Mouse (Mus musculus) CH12.LX (cell line): ENCODE results near the gene B4galnt3. TPM values are rescaled to one million over a fixed set of nuclear protein-coding genes. Genes with fewer than 3 reads are reported as not detected.

ENCODE experiments used
- DNase-seq: peaks from one replicate; pipeline ENCODE4 v3.0.0-alpha.2; 2013; ENCODE audit errors: extremely low read depth
- H3K27ac ChIP-seq: 2 replicates; pipeline ENCODE4 v1.5.1; 2012; ENCODE audit warnings: low read depth, mild to moderate bottlenecking, control low read depth, moderate library complexity; ENCODE audit not compliant: insufficient read depth
- H3K27me3 ChIP-seq: replicated peaks from 2 replicates; pipeline ENCODE3; 2012; ENCODE audit warnings: inconsistent platforms
- H3K36me3 ChIP-seq, 2 experiments: replicated peaks in 1 of 2; 2 replicates each; pipeline versions ENCODE3 to v1.6.1; 2012; ENCODE audit warnings: inconsistent platforms in 1 of 2, low read length in 1 of 2, mild to moderate bottlenecking in 1 of 2, mixed read lengths in 1 of 2, moderate library complexity in 1 of 2; ENCODE audit not compliant: control insufficient read depth in 1 of 2, insufficient read depth in 1 of 2
- H3K4me1 ChIP-seq, 2 experiments: 2 replicates each; pipeline ENCODE4 v1.6.1; 2012; ENCODE audit warnings: inconsistent platforms in 1 of 2, moderate library complexity in 1 of 2; ENCODE audit not compliant: insufficient read depth in 2 of 2, control insufficient read depth in 1 of 2
- H3K4me2 ChIP-seq: 2 replicates; pipeline ENCODE4 v1.6.1; 2012; ENCODE audit warnings: low read depth, mild to moderate bottlenecking, control low read depth; ENCODE audit not compliant: poor library complexity, insufficient read depth, severe bottlenecking
- H3K4me3 ChIP-seq, 3 experiments: fragments of 150-350 bp in 1 of 3; sonication (generic) in 1 of 3; replicated peaks in 1 of 3; 2 replicates each; pipeline versions ENCODE3 to v1.5.1; 2011 to 2012; ENCODE audit warnings: low read depth in 2 of 3, low read length in 2 of 3, mild to moderate bottlenecking in 2 of 3, moderate library complexity in 2 of 3, control low read depth in 1 of 3, improper control_type of control experiment in 1 of 3, inconsistent platforms in 1 of 3, mixed read lengths in 1 of 3; ENCODE audit not compliant: poor library complexity in 1 of 3
- H3K79me2 ChIP-seq: replicated peaks from 2 replicates; pipeline ENCODE4 v1.6.1; 2012; ENCODE audit warnings: mild to moderate bottlenecking, moderate library complexity; ENCODE audit not compliant: control insufficient read depth, poor library complexity, insufficient read depth, severe bottlenecking; ENCODE audit errors: extremely low read depth
- H3K9ac ChIP-seq: 2 replicates; pipeline ENCODE4 v1.6.1; 2012; ENCODE audit warnings: low read depth, mild to moderate bottlenecking, control low read depth, moderate library complexity; ENCODE audit not compliant: insufficient read depth
- H3K9me3 ChIP-seq: replicated peaks from 2 replicates; pipeline ENCODE3; 2012; ENCODE audit warnings: low read length, inconsistent platforms, mixed read lengths
- BHLHE40 ChIP-seq: IDR thresholded peaks from 2 replicates; pipeline ENCODE4 v1.6.1; 2011; ENCODE audit warnings: mild to moderate bottlenecking, low read depth, low read length, improper control_type of control experiment
- CHD1 ChIP-seq: IDR thresholded peaks from 2 replicates; pipeline ENCODE4 v1.6.1; 2012; ENCODE audit warnings: low read depth, low read length, improper control_type of control experiment, inconsistent platforms
- CHD2 ChIP-seq: IDR thresholded peaks from 2 replicates; pipeline ENCODE4 v1.6.1; 2011; ENCODE audit warnings: low read length, improper control_type of control experiment
- CTCF ChIP-seq, 2 experiments: IDR thresholded peaks in 1 of 2; conservative IDR thresholded peaks in 1 of 2; 2 replicates each; pipeline ENCODE4 v1.5.1; 2011 to 2012; ENCODE audit warnings: low read depth in 2 of 2, low read length in 2 of 2, improper control_type of control experiment in 1 of 2, inconsistent platforms in 1 of 2, mild to moderate bottlenecking in 1 of 2, moderate library complexity in 1 of 2
- E2F4 ChIP-seq: IDR thresholded peaks from 2 replicates; pipeline ENCODE4 v1.6.1; 2011; ENCODE audit warnings: low read depth, low read length, improper control_type of control experiment; ENCODE audit not compliant: insufficient replicate concordance
- ELF1 ChIP-seq: IDR thresholded peaks from 2 replicates; pipeline ENCODE4 v1.6.1; 2014; ENCODE audit warnings: low read depth, mild to moderate bottlenecking, inconsistent platforms, low read length, improper control_type of control experiment
- EP300 ChIP-seq: IDR thresholded peaks from 2 replicates; pipeline ENCODE4 v1.6.1; 2011; ENCODE audit warnings: low read length, improper control_type of control experiment
- ETS1 ChIP-seq: conservative IDR thresholded peaks from 2 replicates; pipeline ENCODE4 v1.6.1; 2012; ENCODE audit warnings: low read depth, mild to moderate bottlenecking, inconsistent platforms, low read length, improper control_type of control experiment, moderate library complexity
- GABPA ChIP-seq: IDR thresholded peaks from 2 replicates; pipeline ENCODE4 v1.6.1; 2012; ENCODE audit warnings: low read depth, low read length, improper control_type of control experiment, inconsistent platforms; ENCODE audit not compliant: insufficient replicate concordance
- HCFC1 ChIP-seq: IDR thresholded peaks from 2 replicates; pipeline ENCODE4 v1.6.1; 2012; ENCODE audit warnings: low read depth, mild to moderate bottlenecking, inconsistent platforms, low read length, improper control_type of control experiment
- IRF4 ChIP-seq: IDR thresholded peaks from 2 replicates; pipeline ENCODE4 v1.6.1; 2014; ENCODE audit warnings: low read depth, mild to moderate bottlenecking, inconsistent platforms, low read length, improper control_type of control experiment
- JUN ChIP-seq: IDR thresholded peaks from 2 replicates; pipeline ENCODE4 v1.6.1; 2011; ENCODE audit warnings: low read depth, mild to moderate bottlenecking, low read length, improper control_type of control experiment, moderate library complexity; ENCODE audit not compliant: insufficient read depth
- JUND ChIP-seq: conservative IDR thresholded peaks from 2 replicates; pipeline ENCODE4 v1.6.1; 2011; ENCODE audit warnings: low read depth, low read length, improper control_type of control experiment
- KAT2A ChIP-seq: IDR thresholded peaks from 2 replicates; pipeline ENCODE4 v1.6.1; 2012; ENCODE audit warnings: low read length, improper control_type of control experiment, inconsistent platforms; ENCODE audit not compliant: insufficient replicate concordance
- MAFK ChIP-seq: IDR thresholded peaks from 2 replicates; pipeline ENCODE4 v1.6.1; 2011; ENCODE audit warnings: low read length, improper control_type of control experiment; ENCODE audit not compliant: insufficient replicate concordance
- MAX ChIP-seq: IDR thresholded peaks from 2 replicates; pipeline ENCODE4 v1.6.1; 2011; ENCODE audit warnings: low read length, improper control_type of control experiment
- MAZ ChIP-seq: IDR thresholded peaks from 2 replicates; pipeline ENCODE4 v1.6.1; 2012; ENCODE audit warnings: low read depth, mild to moderate bottlenecking, inconsistent platforms, low read length, improper control_type of control experiment, moderate library complexity
- MEF2A ChIP-seq: IDR thresholded peaks from 2 replicates; pipeline ENCODE4 v1.6.1; 2014; ENCODE audit warnings: low read depth, mild to moderate bottlenecking, inconsistent platforms, low read length, improper control_type of control experiment, borderline replicate concordance
- MXI1 ChIP-seq: IDR thresholded peaks from 2 replicates; pipeline ENCODE4 v1.6.1; 2011; ENCODE audit warnings: mild to moderate bottlenecking, low read depth, low read length, improper control_type of control experiment
- MYC ChIP-seq: IDR thresholded peaks from 2 replicates; pipeline ENCODE4 v1.6.1; 2011; ENCODE audit warnings: low read depth, mild to moderate bottlenecking, improper control_type of control experiment, low read length
- NELFE ChIP-seq: IDR thresholded peaks from 2 replicates; pipeline ENCODE4 v1.6.1; 2011; ENCODE audit warnings: low read depth, low read length, improper control_type of control experiment
- NRF1 ChIP-seq: IDR thresholded peaks from 2 replicates; pipeline ENCODE4 v1.6.1; 2014; ENCODE audit warnings: low read depth, mild to moderate bottlenecking, inconsistent platforms, low read length, improper control_type of control experiment, moderate library complexity
- PAX5 ChIP-seq: IDR thresholded peaks from 2 replicates; pipeline ENCODE4 v1.6.1; 2012; ENCODE audit warnings: low read length, inconsistent platforms, mixed read lengths
- POLR2A ChIP-seq: IDR thresholded peaks from 2 replicates; pipeline ENCODE4 v1.6.1; 2011; ENCODE audit warnings: low read depth, mild to moderate bottlenecking, improper control_type of control experiment, low read length
- POLR2AphosphoS2 ChIP-seq: IDR thresholded peaks from 2 replicates; pipeline ENCODE4 v1.6.1; 2011; ENCODE audit warnings: low read depth, low read length, improper control_type of control experiment
- RAD21 ChIP-seq: IDR thresholded peaks from 2 replicates; pipeline ENCODE4 v1.6.1; 2011; ENCODE audit warnings: low read depth, mild to moderate bottlenecking, low read length, improper control_type of control experiment, moderate library complexity
- RCOR1 ChIP-seq: conservative IDR thresholded peaks from 2 replicates; pipeline ENCODE4 v1.6.1; 2012; ENCODE audit warnings: low read depth, mild to moderate bottlenecking, inconsistent platforms, low read length, improper control_type of control experiment
- SIN3A ChIP-seq: IDR thresholded peaks from 2 replicates; pipeline ENCODE4 v1.6.1; 2012; ENCODE audit warnings: low read length, improper control_type of control experiment, inconsistent platforms
- SMC3 ChIP-seq: IDR thresholded peaks from 2 replicates; pipeline ENCODE4 v1.6.1; 2011; ENCODE audit warnings: low read depth, low read length, improper control_type of control experiment
- TBP ChIP-seq: conservative IDR thresholded peaks from 2 replicates; pipeline ENCODE4 v1.6.1; 2011; ENCODE audit warnings: low read depth, low read length, improper control_type of control experiment
- TCF12 ChIP-seq: IDR thresholded peaks from 2 replicates; pipeline ENCODE4 v1.6.1; 2014; ENCODE audit warnings: low read depth, mild to moderate bottlenecking, inconsistent platforms, low read length, improper control_type of control experiment
- UBTF ChIP-seq: IDR thresholded peaks from 2 replicates; pipeline ENCODE4 v1.6.1; 2012; ENCODE audit warnings: low read depth, mild to moderate bottlenecking, inconsistent platforms, low read length, improper control_type of control experiment, moderate library complexity
- USF1 ChIP-seq: IDR thresholded peaks from 2 replicates; pipeline ENCODE4 v1.6.1; 2014; ENCODE audit warnings: low read depth, mild to moderate bottlenecking, inconsistent platforms, low read length, improper control_type of control experiment
- USF2 ChIP-seq: conservative IDR thresholded peaks from 2 replicates; pipeline ENCODE4 v1.6.1; 2011; ENCODE audit warnings: low read depth, low read length, improper control_type of control experiment
- ZC3H11A ChIP-seq: IDR thresholded peaks from 2 replicates; pipeline ENCODE4 v1.6.1; 2012; ENCODE audit warnings: low read depth, mild to moderate bottlenecking, inconsistent platforms, low read length, improper control_type of control experiment
- ZKSCAN1 ChIP-seq: IDR thresholded peaks from 2 replicates; pipeline ENCODE4 v1.6.1; 2012; ENCODE audit warnings: low read depth, inconsistent platforms, low read length, improper control_type of control experiment, borderline replicate concordance
- ZMIZ1 ChIP-seq: IDR thresholded peaks from 2 replicates; pipeline ENCODE4 v1.6.1; 2012; ENCODE audit warnings: low read depth, mild to moderate bottlenecking, inconsistent platforms, low read length, improper control_type of control experiment
- ZNF384 ChIP-seq: IDR thresholded peaks from 2 replicates; pipeline ENCODE4 v1.6.1; 2012; ENCODE audit warnings: low read depth, low read length, improper control_type of control experiment, inconsistent platforms
- dilution Hi-C: fragments of 300-500 bp; cut with MboI; formaldehyde crosslinking; loops from 2 replicates; pipeline ENCODE4 v1.14.3; 2020; ENCODE audit warnings: low sequenced_read_pairs; ENCODE audit not compliant: extremely low pct_unique_long_range_greater_than_20kb, extremely low pct_ligation_motif_present
- in situ Hi-C: fragments of 300-500 bp; cut with MboI; formaldehyde crosslinking; loops from 3 replicates; pipeline ENCODE4 v1.14.3; 2019; ENCODE audit warnings: low sequenced_read_pairs, low pct_ligation_motif_present, low pct_unique_long_range_greater_than_20kb, mixed read lengths
- polyA plus RNA-seq: library from polyadenylated mRNA; unstranded; fragments of >175 nt; gene quantifications from 2 replicates; pipeline ENCODE4 v1.2.1, GENCODE M21; 2012; ENCODE audit warnings: low read depth; ENCODE audit not compliant: insufficient read length
- total RNA-seq, 2 experiments: library from RNA; depleted of rRNA; stranded (reverse); fragments of 300-350 nt in 1 of 2; fragments of >200 nt in 1 of 2; gene quantifications; 2 replicates each; pipeline ENCODE4 v1.2.3; 2012 to 2014

B4galnt3 gene
- total and polyA plus RNA-seq, 3 experiments, result 0.21 to 0.47 (median 0.44) TPM

DNA sequence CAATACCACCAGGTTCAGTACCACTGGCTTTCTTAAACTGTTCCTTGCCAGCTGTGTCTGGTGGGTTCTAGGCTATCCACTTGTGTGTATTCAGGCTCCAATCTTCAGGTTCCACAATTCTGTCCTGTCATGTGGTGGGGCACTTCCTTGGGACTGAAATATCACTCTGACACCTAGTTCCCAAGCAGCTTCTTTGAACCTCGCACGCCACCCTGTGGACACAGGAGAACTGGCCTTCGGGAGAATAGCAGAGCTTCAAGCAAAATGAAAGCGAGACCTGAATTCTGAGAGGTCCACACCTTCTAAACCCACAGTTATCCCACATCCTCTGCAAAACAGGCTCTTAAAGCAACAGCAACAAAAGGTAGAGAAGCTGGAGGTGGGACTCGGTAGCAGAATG lies 101.2 kb downstream of the B4galnt3 start:
- in situ Hi-C loops, result loop anchor here (10.0 kb wide), 3 partner anchors 278 to 708 kb away; no protein-coding TSS in a partner anchor
- H3K9ac ChIP-seq, result peak overlapping the region; percentile 58
- H3K27me3 ChIP-seq, result no peaks in the 10 kb centered on the region
- peak overlapping the region; percentile 89 for H3K4me2 ChIP-seq
- peaks cover 31 to 73% of the 10 kb centered on the region in 2 experiments for H3K4me1 ChIP-seq
- H3K4me3 ChIP-seq, result peak overlapping the region in 1 of 3 experiments; percentile 25
- TF ChIP-seq ZC3H11A (peak; percentile 98), NELFE (peak; percentile 44; the same call in 1 of the 2 replicates), SMC3 (peak; percentile 100), MAZ (no peak), IRF4 (peak; percentile 72), JUND (0 out of 2 replicates have a peak, but pooled peaks have one; percentile 31), JUN (0 out of 2 replicates have a peak, but pooled peaks have one; percentile 7), USF2 (no peak), MEF2A (peak; percentile 91), UBTF (no peak), TCF12 (peak; percentile 74), GABPA (no peak), NRF1 (no peak), ZNF384 (peak; percentile 55), ZKSCAN1 (no peak), MAX (peak; percentile 93), BHLHE40 (peak; percentile 46), RAD21 (peak; percentile 100), USF1 (peak; percentile 20), CTCF (conservative IDR thresholded peaks at IDR 0.05 in 1 of 2, IDR thresholded peaks at IDR 0.05 in 1 of 2; ENCODE audit: low read depth in 2 of 2, low read length in 2 of 2) (peak; percentile 57 to 99), PAX5 (no peak), ZMIZ1 (no peak), E2F4 (no peak), SIN3A (peak; percentile 95), MYC (peak; percentile 89), KAT2A (no peak), HCFC1 (0 out of 2 replicates have a peak, but pooled peaks have one; percentile 48), ETS1 (peak; percentile 66; the same call in 1 of the 2 replicates), CHD2 (no peak), TBP (0 out of 2 replicates have a peak, but pooled peaks have one; percentile 10), RCOR1 (no peak), CHD1 (0 out of 2 replicates have a peak, but pooled peaks have one; percentile 24), MXI1 (no peak), POLR2A (0 out of 2 replicates have a peak, but pooled peaks have one; percentile 21), POLR2AphosphoS2 (no peak), EP300 (peak; percentile 64), ELF1 (peak; percentile 56; the same call in 1 of the 2 replicates), MAFK (no peak)
- TF ChIP-seq, all 38 proteins: peak for 23
- Histone ChIP-seq H3K79me2 (no peaks in the 10 kb centered on the region), H3K27ac (peak overlapping the region; percentile 60), H3K9me3 (no peaks in the 10 kb centered on the region), H3K36me3 (no peaks in the 10 kb centered on the region)
- DNase-seq, result peak; percentile 96
- dilution Hi-C loops, result no loop called here
